Mouse (Mus musculus): ENCODE measurements around the gene Tmem158.

GRCm38 (mm10) chr9:123271552-123271951, 11.0 kb upstream of the Tmem158 start:
- TF ChIP-seq CTCF (IDR thresholded peaks at IDR 0.05; ENCODE audit: low read depth) (no peak), EP300 (optimal IDR thresholded peaks at IDR 0.05) (no peak)

Measured in stomach, postnatal 0 days (tissue).